Mouse (Mus musculus) 3T3-L1 (cell line): ENCODE measurements around the gene Rpgrip1.
"Not testable (repeated sequence)": the region's sequence is repeated elsewhere in the genome, so short reads cannot be mapped to it uniquely, and the experiment has no call there.

Experiments used
- DNase-seq: peaks from one replicate; pipeline ENCODE4 v3.0.0-alpha.2; 2015; ENCODE audit warnings: low read depth, low spot score

The Rpgrip1 gene

GRCm38 (mm10) chr14:52110346-52110745 lies at the start of gene Rpgrip1:
Gene Rpgrip1 (plus strand): TSS chr14:52110704.
- DNase-seq, result no peak

DNA sequence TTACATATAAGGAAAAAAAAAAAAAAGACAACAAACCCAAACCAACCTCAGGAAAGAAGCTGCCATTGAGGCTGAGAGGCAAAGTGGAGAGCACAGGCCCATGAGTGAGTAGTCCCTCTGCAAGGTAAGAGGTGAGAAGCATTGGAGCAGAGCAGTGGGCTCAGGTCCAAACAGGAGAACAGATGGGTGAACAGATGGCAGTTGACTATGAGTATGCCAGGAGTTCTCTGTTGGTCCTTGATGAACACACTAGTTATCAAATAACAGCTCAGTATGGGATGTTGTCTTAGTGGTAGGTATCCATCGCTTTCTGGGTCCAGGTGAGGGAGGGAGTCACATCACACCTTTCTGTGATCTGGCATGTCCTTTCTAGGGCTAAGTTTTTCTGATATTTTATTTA lies 49.7 kb upstream of the Rpgrip1 start:
- no peak for DNase-seq

DNA sequence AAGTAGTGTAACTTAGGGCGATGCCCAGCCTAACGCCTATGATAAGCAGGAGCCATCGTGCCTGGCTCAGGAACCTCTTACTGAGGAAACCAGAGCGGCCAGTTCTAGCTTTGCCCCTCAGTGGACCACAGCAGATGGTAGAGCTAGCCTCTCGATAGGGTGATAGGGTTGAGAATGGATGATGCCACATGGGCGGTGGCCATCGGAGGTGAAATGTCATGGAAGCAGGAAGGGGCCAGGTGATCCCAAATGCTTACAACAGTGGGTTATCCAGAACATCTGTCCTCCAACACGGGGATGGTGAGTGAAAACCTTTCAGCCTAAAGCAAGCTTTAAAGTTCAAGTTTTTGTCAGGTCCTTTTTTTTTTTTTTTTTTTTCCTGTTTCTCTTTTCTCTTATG lies 48.7 kb upstream of the Rpgrip1 start:
- no peak for DNase-seq

DNA sequence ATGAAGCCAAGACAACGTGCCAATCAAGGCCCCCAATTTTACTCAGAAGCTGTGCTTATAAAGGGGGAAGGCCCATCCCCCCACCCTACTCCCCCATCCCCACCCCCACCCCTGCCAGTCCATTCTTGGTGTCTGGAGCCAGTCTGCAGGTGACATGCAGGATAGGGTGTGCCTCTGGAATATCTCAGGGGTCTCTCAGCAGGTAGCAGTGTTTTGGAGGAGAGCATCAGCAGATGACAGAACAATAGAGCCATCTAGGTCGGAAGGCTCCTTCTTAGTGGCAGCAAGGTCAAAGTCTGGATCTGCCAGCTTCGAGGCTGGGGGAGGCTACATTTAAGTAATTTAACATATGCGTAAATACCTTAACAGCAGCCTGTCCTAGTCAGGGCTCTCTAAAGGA lies 44.4 kb upstream of the Rpgrip1 start:
- no peak for DNase-seq

DNA sequence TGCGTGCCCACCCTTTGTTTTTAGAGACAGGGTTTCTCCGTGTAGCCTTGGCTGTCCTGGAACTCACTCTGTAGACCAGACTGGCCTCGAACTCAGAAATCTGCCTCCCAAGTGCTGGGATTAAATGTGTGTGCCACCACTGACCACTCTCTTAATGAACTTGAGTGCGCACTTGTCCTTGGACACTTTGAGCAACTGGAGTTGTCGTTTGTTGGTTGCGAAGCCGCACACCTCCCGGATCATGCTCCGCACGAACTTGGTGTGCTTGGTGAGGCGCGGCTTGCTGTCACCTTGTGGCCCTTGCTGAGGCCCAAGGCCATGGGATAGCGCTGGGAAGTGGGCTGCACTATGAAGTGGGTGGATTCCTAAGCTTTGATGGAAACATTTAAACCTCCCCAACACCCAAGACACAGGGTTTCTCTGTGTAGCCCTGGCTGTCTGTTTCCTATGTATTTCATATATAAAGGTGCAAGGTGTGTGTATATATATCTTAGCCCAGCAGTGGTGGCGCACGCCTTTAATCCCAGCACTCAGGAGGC lies 38.8 kb upstream of the Rpgrip1 start:
- no peak for DNase-seq

- no peak for DNase-seq
Measured at GRCm38 (mm10) chr14:52083083-52083482, 27.4 kb upstream of the Rpgrip1 start.

DNA sequence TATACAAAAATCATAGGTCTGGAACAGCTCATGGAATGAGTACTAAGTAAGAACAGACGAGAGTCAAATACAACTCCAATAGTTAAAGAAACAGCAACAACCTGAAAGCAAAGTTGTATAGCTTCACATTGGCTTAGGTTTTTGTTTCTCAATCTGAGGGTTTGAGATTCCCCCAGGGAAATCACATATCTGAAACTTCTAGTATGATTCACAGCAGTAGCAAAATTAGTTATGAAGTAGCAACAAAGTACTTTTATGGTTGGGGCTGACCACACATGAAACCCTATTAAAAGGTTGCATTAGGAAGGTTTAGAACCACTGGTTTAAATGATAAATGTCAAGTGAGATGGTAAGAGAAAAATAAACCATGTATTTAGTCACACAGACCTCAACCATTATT lies 16.0 kb upstream of the Rpgrip1 start:
- no peak for DNase-seq

GRCm38 (mm10) chr14:52097191-52097590 lies 13.3 kb upstream of the Rpgrip1 start:
- DNase-seq, result not testable (repeated sequence)

- DNase-seq, result not testable (repeated sequence)
Measured at GRCm38 (mm10) chr14:52098387-52098786, 12.1 kb upstream of the Rpgrip1 start.

DNA sequence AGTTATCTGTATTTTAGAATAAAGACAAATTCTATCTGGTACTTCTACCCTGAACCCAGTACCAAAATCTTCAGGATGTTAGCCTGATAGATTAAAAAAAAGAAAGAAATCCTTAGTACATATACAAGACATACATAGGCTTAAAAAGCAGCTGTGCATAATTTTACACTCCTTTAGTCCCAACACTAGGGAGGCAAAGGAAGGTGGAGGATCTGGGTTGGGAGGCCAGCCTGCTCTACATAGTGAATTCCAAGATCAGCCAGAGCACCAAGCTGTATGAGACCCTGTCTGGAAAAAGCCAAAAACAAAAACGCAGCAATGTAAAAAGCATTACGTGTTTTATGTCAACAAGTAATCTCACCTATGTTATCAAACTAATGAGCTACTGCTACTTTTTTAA lies 10.9 kb upstream of the Rpgrip1 start:
- no peak for DNase-seq

DNA sequence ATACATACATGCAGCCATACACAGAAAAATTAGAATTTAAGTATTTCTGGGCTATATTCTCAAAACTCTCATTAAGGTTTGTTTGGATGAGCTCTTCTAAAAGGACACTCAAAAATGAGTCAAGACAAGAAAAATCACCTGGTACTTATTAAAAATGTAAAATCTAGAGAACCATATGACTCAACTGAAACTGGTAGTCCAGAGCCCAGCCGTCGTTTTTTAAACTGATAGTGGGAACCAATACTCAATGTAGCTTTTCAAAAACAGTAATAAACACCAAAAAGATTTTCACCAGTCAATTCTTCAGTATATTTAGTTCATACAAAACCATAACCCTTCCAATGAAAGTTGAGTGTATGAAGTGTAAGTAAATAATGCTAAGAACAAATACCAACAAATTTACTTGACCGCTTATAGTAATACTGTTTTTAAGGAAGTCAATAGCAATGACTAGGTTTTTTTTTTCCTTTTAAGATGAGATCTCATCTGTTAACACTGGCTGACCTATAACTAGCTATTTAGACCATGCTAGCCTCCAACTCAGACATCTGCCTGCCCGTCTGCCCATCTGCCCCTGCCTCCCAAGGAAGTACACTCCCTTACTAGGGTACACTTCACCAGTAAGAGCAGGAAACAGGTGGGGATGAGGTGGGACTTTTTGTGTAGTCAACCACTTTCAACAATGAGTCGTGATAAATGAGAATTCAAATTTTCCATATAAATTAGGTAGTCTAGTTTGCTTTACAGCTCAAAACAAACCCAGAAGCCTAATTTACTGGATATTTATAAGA lies 10.1 kb upstream of the Rpgrip1 start:
- no peak for DNase-seq

GRCm38 (mm10) chr14:52101285-52102157 lies 9.0 kb upstream of the Rpgrip1 start:
- peak; percentile 61 for DNase-seq

DNA sequence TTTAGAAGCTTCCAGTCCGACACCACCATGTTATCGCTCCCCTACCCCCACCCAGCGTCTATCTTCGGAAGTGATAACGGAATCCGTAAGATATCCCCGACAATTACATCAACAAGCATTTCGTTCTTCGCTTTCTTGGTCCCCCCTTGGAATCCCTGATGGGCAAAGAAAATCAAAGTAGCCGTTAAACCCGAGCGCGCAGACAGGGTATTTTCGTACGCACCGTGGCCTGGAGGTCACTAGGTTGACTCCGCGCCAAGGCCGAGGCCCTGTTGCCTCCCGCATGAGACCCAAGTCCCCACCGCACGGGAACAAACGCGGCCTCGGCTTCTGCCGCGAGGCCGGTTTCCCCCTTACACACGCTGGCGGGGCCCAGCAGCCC lies 7.0 kb upstream of the Rpgrip1 start:
- peak; percentile 53 for DNase-seq

- DNase-seq, result peak; percentile 100
Measured at GRCm38 (mm10) chr14:52103856-52104676, 6.4 kb upstream of the Rpgrip1 start, which contains the start of gene Hnrnpc. Gene Hnrnpc (minus strand): TSS chr14:52104028.

- DNase-seq, result peak; percentile 40
Measured at GRCm38 (mm10) chr14:52104677-52105285, 5.7 kb upstream of the Rpgrip1 start.

- no peak for DNase-seq
Measured at GRCm38 (mm10) chr14:52105308-52105707, 5.2 kb upstream of the Rpgrip1 start.

DNA sequence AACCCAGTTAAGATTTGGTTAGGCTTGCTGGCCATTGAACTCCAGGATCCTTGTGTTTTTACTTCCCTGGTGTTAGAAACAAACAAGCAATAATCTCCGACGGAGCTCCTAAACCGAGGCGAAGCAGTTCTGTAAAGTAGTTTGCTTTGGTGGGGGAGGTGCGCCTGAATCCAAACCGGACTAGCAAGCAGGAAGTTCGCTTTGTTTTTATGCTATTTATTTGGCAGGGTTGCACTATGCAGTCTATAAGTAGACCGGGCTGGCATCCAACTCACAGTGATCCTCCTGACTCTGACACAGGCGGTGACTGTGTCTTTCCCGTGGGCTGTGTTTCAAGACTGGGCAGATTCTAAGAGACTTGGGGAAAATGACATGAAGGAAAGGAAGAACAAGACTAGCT lies 3.8 kb upstream of the Rpgrip1 start:
- DNase-seq, result peak; percentile 80

DNA sequence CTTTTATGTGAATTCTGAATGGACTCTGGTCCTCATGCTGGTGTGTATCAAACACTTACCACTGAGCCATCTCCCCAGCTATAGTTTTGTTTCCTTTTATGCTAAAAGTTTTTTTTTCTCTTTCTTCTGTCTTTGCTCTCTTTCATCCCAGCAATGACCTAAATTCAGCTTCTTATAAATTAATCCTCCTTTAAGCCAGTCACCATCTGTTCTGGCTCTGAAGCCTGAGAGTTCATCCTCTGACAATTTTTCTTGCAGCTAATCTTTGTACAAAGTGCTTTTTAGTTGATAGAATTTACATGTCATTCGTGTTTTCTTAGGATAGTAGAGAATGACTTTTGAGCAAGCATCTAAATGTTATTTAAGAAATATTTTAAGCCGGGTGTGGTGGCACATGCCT lies 2.5 kb upstream of the Rpgrip1 start:
- no peak for DNase-seq

DNA sequence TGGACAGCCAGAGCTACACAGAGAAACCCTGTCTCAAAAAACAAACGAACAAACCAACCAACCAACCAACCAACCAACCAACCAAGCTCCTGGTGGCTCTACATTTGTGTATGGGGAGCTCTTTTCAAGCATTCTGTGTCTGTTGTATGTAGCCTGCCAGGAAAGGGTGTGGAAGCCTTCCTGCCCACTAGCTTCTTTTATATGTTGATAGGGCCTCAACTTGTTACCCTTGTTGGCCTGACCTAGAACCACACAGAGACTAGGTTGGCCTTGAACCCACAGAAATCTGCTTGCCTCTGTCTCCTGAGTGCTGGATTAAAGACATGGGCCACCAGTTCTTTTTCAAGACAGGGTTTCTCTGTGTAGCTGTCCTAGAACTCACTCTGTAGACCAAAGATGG lies 3.6 kb downstream of the Rpgrip1 start:
- DNase-seq, result no peak

- DNase-seq, result no peak
Measured at GRCm38 (mm10) chr14:52117241-52117640, 6.7 kb downstream of the Rpgrip1 start.

DNA sequence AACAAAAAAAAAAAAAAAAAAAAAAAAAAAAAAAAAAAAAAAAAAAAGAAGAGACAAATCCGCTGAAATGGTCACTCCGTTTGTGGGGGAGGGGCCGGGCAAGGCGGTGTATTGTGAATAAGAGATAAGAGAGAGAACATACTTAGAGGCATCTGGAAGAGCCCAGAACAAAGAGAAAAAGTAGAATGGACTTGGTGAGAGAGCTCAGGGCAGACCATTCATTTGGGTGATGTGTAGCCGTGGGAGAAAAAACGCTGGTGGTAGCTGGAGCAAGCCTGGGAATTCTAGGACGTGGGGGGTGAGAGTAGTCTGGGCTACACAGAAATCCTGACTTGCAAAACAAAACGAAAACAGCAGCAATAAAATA lies 7.9 kb downstream of the Rpgrip1 start:
- no peak for DNase-seq
